Mouse (Mus musculus) left cerebral cortex, postnatal 36 days (tissue): ENCODE results near the gene Cd44. TPM values are rescaled to one million over a fixed set of nuclear protein-coding genes. Genes with fewer than 3 reads are reported as not detected.

Experiments
- DNase-seq, 2 experiments: peaks; one replicate each; pipeline ENCODE4 v3.0.0; 2021 to 2022; ENCODE audit warnings: low spot score in 2 of 2, mixed read lengths in 1 of 2
- intact Hi-C: fragments of 180-260 bp; cut with DNase I; formaldehyde crosslinking; loops from one replicate; pipeline ENCODE4 v1.15.1; 2025
- total RNA-seq, 2 experiments: library from RNA; stranded (reverse); gene quantifications; 2 replicates each; pipeline ENCODE4 v1.2.3; 2021

The Cd44 gene
- total RNA-seq, 2 experiments from 2014 or later, result 4.1 to 4.2 TPM

DNA sequence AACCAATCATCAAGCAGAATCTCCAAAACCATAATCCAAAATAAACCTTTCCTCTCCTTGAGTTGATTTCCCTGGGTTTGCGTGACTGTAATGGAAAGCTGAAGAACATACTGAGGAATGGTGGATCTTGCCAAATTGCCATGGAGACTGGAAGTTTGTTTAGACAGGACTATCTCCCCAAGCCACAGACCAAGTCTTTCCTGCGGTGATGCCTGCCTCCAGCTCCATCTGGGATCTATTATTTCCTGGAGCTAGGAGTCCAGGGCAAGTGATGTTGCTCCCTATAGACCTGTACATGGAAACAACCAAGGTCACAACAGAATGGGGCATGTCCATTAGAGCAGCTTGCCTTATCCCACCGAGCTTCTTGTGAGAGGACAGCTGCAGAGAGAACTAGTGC is 15.1 kb upstream of the Cd44 start:
- no peak for DNase-seq
- intact Hi-C loops, result no loop called here

- intact Hi-C loops, result no loop called here
- no peak for DNase-seq
Measured at GRCm38 (mm10) chr2:102914675-102915074, 13.2 kb upstream of the Cd44 start.

DNA sequence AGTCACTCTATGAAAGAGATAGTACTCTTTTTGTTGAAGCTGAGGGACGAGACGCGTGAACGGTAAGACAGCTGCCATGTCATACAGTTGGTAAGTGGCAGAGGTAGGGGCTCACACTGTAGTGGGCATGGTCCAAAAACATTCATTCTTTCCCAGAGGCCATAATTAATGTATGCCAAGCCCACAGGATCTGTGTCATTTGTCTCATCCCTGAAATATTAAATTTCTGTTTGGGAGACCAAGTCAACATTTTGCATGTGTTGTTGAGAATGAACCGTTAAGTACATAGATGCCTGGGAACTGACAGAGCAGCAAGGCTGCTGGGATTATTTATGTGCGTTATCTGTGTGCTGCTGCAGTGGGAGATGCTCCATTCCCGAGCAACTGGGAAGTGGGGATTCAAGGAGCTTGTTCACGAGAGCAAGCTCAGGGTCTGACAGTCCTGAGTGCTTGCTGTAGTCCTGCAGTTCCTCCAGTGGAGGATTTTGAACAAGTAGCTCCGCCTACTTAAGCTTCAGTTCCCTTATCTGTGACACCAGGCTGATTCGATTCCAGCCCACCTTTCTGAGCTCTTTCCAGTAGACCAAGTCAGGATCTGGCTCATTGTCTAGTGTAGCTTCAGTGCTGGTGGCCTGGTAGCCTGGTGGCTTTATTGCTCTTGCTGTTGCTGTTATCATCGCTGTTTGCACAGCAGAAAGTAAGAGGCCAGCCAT is 12.5 kb upstream of the Cd44 start:
- intact Hi-C loops, result no loop called here
- DNase-seq, result no peak

- DNase-seq, result no peak
- intact Hi-C loops, result no loop called here
Measured at GRCm38 (mm10) chr2:102912951-102913350, 11.5 kb upstream of the Cd44 start.

DNA sequence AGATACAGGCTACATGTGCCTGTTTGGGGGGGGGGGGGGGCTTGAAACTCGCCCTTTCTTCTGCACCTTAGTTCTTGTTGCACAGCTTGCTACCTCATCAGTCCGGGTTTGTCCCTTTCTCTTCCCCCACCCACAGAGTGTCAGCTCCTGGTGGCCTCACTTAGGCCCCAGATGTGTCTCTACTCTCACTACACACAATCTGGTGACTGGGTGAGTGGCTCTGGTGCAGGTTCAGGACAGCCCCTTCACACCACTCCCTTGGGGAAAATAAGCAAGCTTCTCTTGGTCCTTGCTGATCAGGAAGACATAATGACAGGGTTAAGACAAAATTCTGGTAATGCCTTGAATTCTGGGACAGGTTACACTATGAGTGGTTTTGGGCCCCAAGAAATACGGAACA is 11.0 kb upstream of the Cd44 start:
- DNase-seq, result no peak
- intact Hi-C loops, result no loop called here

DNA sequence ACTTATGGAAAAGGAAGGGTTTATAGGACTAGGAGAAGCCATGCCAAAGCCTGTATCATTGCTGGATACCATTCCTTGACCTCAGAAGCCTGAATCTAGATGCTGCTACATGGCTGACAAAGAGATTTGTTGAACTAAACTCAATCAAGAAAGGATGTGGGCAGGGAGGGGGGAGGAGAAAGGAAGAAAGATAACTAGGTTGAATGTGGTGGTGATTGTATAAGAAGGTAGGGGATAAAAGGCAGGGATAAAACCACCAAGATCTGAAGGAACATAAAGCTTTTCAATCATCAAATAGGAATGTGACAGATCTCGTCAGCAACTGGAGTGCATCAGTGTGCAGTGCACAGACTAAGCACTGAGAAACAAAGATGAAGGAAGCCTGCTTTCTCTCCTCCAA is 7.9 kb upstream of the Cd44 start:
- DNase-seq, result no peak
- intact Hi-C loops, result no loop called here

GRCm38 (mm10) chr2:102905604-102906003 is 4.1 kb upstream of the Cd44 start:
- DNase-seq, result no peak
- intact Hi-C loops, result no loop called here

- DNase-seq, result no peak
- intact Hi-C loops, result no loop called here
Measured at GRCm38 (mm10) chr2:102901828-102902223, 361 bp upstream of the Cd44 start.

GRCm38 (mm10) chr2:102900230-102900721 is 1.2 kb downstream of the Cd44 start:
- no peak for DNase-seq
- intact Hi-C loops, result no loop called here

GRCm38 (mm10) chr2:102899238-102899637 is 2.2 kb downstream of the Cd44 start:
- intact Hi-C loops, result no loop called here
- DNase-seq, result no peak

DNA sequence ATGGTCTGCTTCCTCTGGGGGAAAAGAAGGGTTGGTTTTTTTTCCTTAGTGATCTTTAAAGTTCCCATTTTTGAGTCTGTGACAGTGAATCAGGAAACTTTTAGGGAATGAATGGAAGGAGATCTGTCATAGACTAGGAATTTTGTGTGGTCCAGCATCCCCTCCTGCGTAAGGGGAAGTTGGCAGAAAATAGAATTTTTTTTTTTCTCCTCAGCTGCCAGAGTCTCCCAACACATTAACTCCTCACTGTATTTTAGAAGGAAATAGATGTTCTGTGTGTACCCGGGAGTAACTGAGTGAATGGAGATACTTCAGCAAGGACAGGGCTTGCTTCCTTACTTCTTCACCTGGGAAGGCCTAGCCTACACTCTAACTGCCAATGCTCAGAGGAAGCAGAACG is 2.9 kb downstream of the Cd44 start:
- DNase-seq, result no peak
- intact Hi-C loops, result no loop called here

- intact Hi-C loops, result no loop called here
- DNase-seq, result no peak
Measured at GRCm38 (mm10) chr2:102896154-102896553, 5.3 kb downstream of the Cd44 start.

DNA sequence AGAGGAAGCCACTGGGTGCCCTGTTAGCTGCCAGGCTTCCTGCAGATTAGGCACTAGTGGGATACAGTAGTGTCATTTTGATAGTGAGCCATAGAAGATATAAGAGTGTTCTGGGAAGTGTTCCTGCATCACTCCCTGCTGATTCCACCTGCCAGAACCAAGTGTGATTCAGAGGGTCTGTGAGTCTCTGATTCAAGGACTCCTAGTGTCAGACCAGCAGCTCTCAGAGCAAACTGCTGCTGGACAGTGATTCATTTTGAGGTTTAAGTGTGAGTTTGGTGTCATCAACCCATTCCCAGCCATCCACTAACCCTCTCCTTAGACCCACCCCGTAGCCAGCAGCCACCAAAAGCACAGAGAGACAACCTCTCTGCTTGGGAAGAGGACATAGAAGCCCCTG is 6.3 kb downstream of the Cd44 start:
- intact Hi-C loops, result no loop called here
- no peak for DNase-seq

DNA sequence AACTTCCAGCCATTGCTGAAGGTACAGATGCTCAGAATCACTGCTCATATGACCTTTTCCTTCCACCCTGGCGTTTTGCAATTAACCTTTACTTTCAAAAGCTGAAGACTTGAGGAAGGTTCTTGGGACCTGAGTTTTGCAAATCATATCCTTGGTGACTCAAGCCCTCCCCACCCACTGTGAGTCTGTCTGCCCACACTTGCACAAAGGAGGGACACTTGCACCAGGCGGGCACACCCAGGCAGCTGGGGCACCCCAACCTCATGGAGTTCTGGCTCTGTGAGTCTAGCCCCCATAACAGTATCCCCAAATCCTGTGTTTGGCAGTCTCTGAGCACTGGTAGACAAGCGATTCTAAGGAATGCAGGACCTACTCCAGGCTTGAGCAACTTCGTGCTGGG is 6.7 kb downstream of the Cd44 start:
- intact Hi-C loops, result no loop called here
- DNase-seq, result no peak

GRCm38 (mm10) chr2:102888688-102889225 is 12.7 kb downstream of the Cd44 start:
- DNase-seq, result no peak
- intact Hi-C loops, result no loop called here

- DNase-seq, result no peak
- intact Hi-C loops, result no loop called here
Measured at GRCm38 (mm10) chr2:102887137-102887536, 14.3 kb downstream of the Cd44 start.

GRCm38 (mm10) chr2:102886306-102886935 is 15.0 kb downstream of the Cd44 start:
- intact Hi-C loops, result no loop called here

GRCm38 (mm10) chr2:102882597-102883272 is 18.7 kb downstream of the Cd44 start:
- intact Hi-C loops, result no loop called here
- no peak for DNase-seq

More at GRCm38 (mm10) chr2:102886306-102886935, 15.0 kb downstream of the Cd44 start:
- no peak for DNase-seq

DNA sequence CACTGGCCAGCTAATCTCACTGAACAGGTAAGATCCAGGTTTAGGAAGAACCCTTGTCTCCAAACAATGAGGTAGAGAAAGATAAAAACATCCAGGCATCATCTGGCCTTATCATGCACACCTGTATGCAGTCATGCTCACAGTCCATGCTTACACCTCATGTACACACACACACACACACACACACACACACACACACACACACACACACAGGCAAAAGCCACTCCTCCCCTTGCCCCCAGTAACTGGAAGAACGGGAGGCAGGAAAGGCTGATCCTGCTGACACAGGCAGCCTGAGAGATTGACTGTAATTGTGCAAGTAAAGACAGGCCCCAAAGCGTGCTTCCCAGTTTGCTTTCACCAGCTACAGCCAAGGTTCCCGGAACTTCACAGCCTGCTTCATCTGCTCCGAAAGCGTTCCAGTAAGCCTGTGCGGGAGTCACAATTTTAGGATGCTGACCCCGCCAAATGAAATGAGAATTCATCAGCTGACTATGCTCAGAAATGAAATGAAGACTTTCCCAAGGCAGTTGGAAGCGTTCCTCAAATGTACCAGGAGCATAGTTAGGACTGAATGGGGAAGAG is 19.4 kb downstream of the Cd44 start:
- DNase-seq, result no peak

GRCm38 (mm10) chr2:102878513-102878912 is 23.0 kb downstream of the Cd44 start:
- intact Hi-C loops, result no loop called here
- DNase-seq, result no peak

More for the DNA sequence above, 19.4 kb downstream of the Cd44 start:
- intact Hi-C loops, result no loop called here
